Mouse (Mus musculus) erythroblast, embryonic 14.5 days (primary cell): ENCODE results near the gene Tnfrsf1b.

ENCODE experiments used
- GATA1 ChIP-seq: IDR thresholded peaks from 2 replicates; pipeline ENCODE4 v1.6.1; 2012; ENCODE audit warnings: low read length, inconsistent platforms, mixed read lengths
- TAL1 ChIP-seq: IDR thresholded peaks from 3 replicates; pipeline ENCODE4 v1.6.1; 2012; ENCODE audit warnings: low read length, inconsistent platforms, mixed read lengths

- TF ChIP-seq TAL1: no peak
- no peak for TF ChIP-seq GATA1
Observed at GRCm38 (mm10) chr4:145193406-145193805, 53.3 kb downstream of the Tnfrsf1b start.
